Mouse (Mus musculus): Measurements from ENCODE around the gene Mrpl47.
"Not testable (repeated sequence)": the region's sequence is repeated elsewhere in the genome, so short reads cannot be mapped to it uniquely, and the experiment has no call there.

Mrpl47 gene

GRCm38 (mm10) chr3:32708368-32709231, 28.8 kb downstream of the Mrpl47 start:
- in situ Hi-C loops (cut with MboI; ENCODE audit: low sequenced_read_pairs): no loop called here

- in situ Hi-C loops (cut with MboI; ENCODE audit: low sequenced_read_pairs): no loop called here
Observed at GRCm38 (mm10) chr3:32708052-32708367, 29.4 kb downstream of the Mrpl47 start.

- in situ Hi-C loops (cut with MboI; ENCODE audit: low sequenced_read_pairs): not testable (repeated sequence)
Observed at GRCm38 (mm10) chr3:32705647-32706348, 31.6 kb downstream of the Mrpl47 start, which contains the start of gene Actl6a. Actl6a (plus strand) TSS chr3:32706298.

GRCm38 (mm10) chr3:32704632-32705031, 32.8 kb downstream of the Mrpl47 start:
- in situ Hi-C loops (cut with MboI; ENCODE audit: low sequenced_read_pairs): not testable (repeated sequence)

- in situ Hi-C loops (cut with MboI; ENCODE audit: low sequenced_read_pairs): not testable (repeated sequence)
Observed at GRCm38 (mm10) chr3:32704021-32704420, 33.4 kb downstream of the Mrpl47 start.

GRCm38 (mm10) chr3:32698228-32698863, 39.1 kb downstream of the Mrpl47 start:
- in situ Hi-C loops (cut with MboI; ENCODE audit: low sequenced_read_pairs): loop anchor here (25.0 kb wide), 1 partner anchor 361 kb away; no protein-coding TSS in a partner anchor

- in situ Hi-C loops (cut with MboI; ENCODE audit: low sequenced_read_pairs): loop anchor here (25.0 kb wide), 1 partner anchor 358 kb away; no protein-coding TSS in a partner anchor
Observed at GRCm38 (mm10) chr3:32695583-32695980, 41.8 kb downstream of the Mrpl47 start.

- in situ Hi-C loops (cut with MboI; ENCODE audit: low sequenced_read_pairs): loop anchor here (25.0 kb wide), 1 partner anchor 358 kb away; no protein-coding TSS in a partner anchor
Observed at GRCm38 (mm10) chr3:32694737-32695582, 42.4 kb downstream of the Mrpl47 start.

- in situ Hi-C loops (cut with MboI; ENCODE audit: low sequenced_read_pairs): loop anchor here (25.0 kb wide), 1 partner anchor 357 kb away; no protein-coding TSS in a partner anchor
Observed at GRCm38 (mm10) chr3:32694211-32694610, 43.2 kb downstream of the Mrpl47 start.

GRCm38 (mm10) chr3:32691841-32692240, 45.6 kb downstream of the Mrpl47 start:
- in situ Hi-C loops (cut with MboI; ENCODE audit: low sequenced_read_pairs): loop anchor here (25.0 kb wide), 1 partner anchor 355 kb away; no protein-coding TSS in a partner anchor

- in situ Hi-C loops (cut with MboI; ENCODE audit: low sequenced_read_pairs): loop anchor here (25.0 kb wide), 1 partner anchor 354 kb away; no protein-coding TSS in a partner anchor
Observed at GRCm38 (mm10) chr3:32690901-32691300, 46.5 kb downstream of the Mrpl47 start.

- in situ Hi-C loops (cut with MboI; ENCODE audit: low sequenced_read_pairs): loop anchor here (25.0 kb wide), 1 partner anchor 353 kb away; no protein-coding TSS in a partner anchor
Observed at GRCm38 (mm10) chr3:32690008-32690407, 47.4 kb downstream of the Mrpl47 start.

- in situ Hi-C loops (cut with MboI; ENCODE audit: low sequenced_read_pairs): loop anchor here (25.0 kb wide), 1 partner anchor 352 kb away; no protein-coding TSS in a partner anchor
Observed at GRCm38 (mm10) chr3:32689567-32689999, 47.8 kb downstream of the Mrpl47 start.

- in situ Hi-C loops (cut with MboI; ENCODE audit: low sequenced_read_pairs): loop anchor here (25.0 kb wide), 1 partner anchor 350 kb away; no protein-coding TSS in a partner anchor
Observed at GRCm38 (mm10) chr3:32687156-32687555, 50.2 kb downstream of the Mrpl47 start.

GRCm38 (mm10) chr3:32686537-32686936, 50.9 kb downstream of the Mrpl47 start:
- in situ Hi-C loops (cut with MboI; ENCODE audit: low sequenced_read_pairs): loop anchor here (25.0 kb wide), 1 partner anchor 349 kb away; no protein-coding TSS in a partner anchor

- in situ Hi-C loops (cut with MboI; ENCODE audit: low sequenced_read_pairs): loop anchor here (25.0 kb wide), 1 partner anchor 347 kb away; no protein-coding TSS in a partner anchor
Observed at GRCm38 (mm10) chr3:32684631-32685030, 52.8 kb downstream of the Mrpl47 start.

GRCm38 (mm10) chr3:32682910-32683531, 54.4 kb downstream of the Mrpl47 start:
- in situ Hi-C loops (cut with MboI; ENCODE audit: low sequenced_read_pairs): loop anchor here (25.0 kb wide), 1 partner anchor 346 kb away; no protein-coding TSS in a partner anchor

GRCm38 (mm10) chr3:32676393-32676792, 61.0 kb downstream of the Mrpl47 start:
- in situ Hi-C loops (cut with MboI; ENCODE audit: low sequenced_read_pairs): loop anchor here (25.0 kb wide), 1 partner anchor 339 kb away; no protein-coding TSS in a partner anchor
